Mouse (Mus musculus) hindbrain, embryonic 14.5 days (tissue): ENCODE data around the gene Myo1c. TPM values are rescaled to one million over a fixed set of nuclear protein-coding genes. Genes with fewer than 3 reads are reported as not detected.

Source experiments
- ATAC-seq: fragments of 200-750 bp; cut with Nextera tagmentation; 2 replicates; pipeline ENCODE4 v1.8.0; 2017; ENCODE audit warnings: moderate number of reproducible peaks, mild to moderate bottlenecking, moderate TSS enrichment, moderate library complexity; ENCODE audit not compliant: low FRiP score
- DNase-seq: peaks from one replicate; pipeline ENCODE4 v3.0.0-alpha.2; 2015; ENCODE audit warnings: low spot score
- H3K27ac ChIP-seq: fragments of 300-500 bp; sonication (generic); 2 replicates; pipeline ENCODE4 v1.5.1; 2014; ENCODE audit warnings: mild to moderate bottlenecking, moderate library complexity
- H3K27me3 ChIP-seq: fragments of 300-500 bp; sonication (generic); 2 replicates; pipeline ENCODE4 v1.6.1; 2014; ENCODE audit warnings: mild to moderate bottlenecking, low read length, mixed read lengths; ENCODE audit not compliant: control insufficient read depth, insufficient read depth
- H3K36me3 ChIP-seq: fragments of 300-500 bp; sonication (generic); replicated peaks from 2 replicates; pipeline ENCODE4 v1.6.1; 2014; ENCODE audit not compliant: control insufficient read depth, insufficient read depth
- H3K4me1 ChIP-seq: fragments of 300-500 bp; sonication (generic); replicated peaks from 2 replicates; pipeline ENCODE4 v1.6.1; 2014; ENCODE audit warnings: antibody characterized with exemption, low read length, mixed read lengths; ENCODE audit not compliant: control insufficient read depth, insufficient read depth
- H3K4me2 ChIP-seq: fragments of 300-500 bp; sonication (generic); replicated peaks from 2 replicates; pipeline ENCODE4 v1.6.1; 2014; ENCODE audit warnings: mild to moderate bottlenecking, moderate library complexity
- H3K4me3 ChIP-seq: fragments of 300-500 bp; sonication (generic); replicated peaks from 2 replicates; pipeline ENCODE4 v1.5.1; 2014; ENCODE audit warnings: mild to moderate bottlenecking, low read length
- H3K9ac ChIP-seq: fragments of 300-500 bp; sonication (generic); 2 replicates; pipeline ENCODE4 v1.6.1; 2014
- H3K9me3 ChIP-seq: fragments of 300-500 bp; sonication (generic); 2 replicates; pipeline ENCODE4 v1.6.1; 2016; ENCODE audit warnings: low read length; ENCODE audit not compliant: control insufficient read depth
- WGBS: fragments of 180-500 bp; shearing (Covaris S2); extraction: QIAGEN DNeasy Blood & Tissue Kit; methylation state at CpG from one replicate; pipeline ENCODE4 v1.1.7; 2014; 5-methylcytosine and 5-hydroxymethylcytosine counted together
- polyA plus RNA-seq: library from polyadenylated mRNA; unstranded; fragments of >200 nt; fragmentation: Nextera tagmentation; extraction: Ambion mirVana; gene quantifications from 2 replicates; pipeline ENCODE4 v1.2.1, GENCODE M21; 2014

Gene Myo1c
- polyA plus RNA-seq, 1 experiment from 2014 or later, result 8.7 TPM

DNA sequence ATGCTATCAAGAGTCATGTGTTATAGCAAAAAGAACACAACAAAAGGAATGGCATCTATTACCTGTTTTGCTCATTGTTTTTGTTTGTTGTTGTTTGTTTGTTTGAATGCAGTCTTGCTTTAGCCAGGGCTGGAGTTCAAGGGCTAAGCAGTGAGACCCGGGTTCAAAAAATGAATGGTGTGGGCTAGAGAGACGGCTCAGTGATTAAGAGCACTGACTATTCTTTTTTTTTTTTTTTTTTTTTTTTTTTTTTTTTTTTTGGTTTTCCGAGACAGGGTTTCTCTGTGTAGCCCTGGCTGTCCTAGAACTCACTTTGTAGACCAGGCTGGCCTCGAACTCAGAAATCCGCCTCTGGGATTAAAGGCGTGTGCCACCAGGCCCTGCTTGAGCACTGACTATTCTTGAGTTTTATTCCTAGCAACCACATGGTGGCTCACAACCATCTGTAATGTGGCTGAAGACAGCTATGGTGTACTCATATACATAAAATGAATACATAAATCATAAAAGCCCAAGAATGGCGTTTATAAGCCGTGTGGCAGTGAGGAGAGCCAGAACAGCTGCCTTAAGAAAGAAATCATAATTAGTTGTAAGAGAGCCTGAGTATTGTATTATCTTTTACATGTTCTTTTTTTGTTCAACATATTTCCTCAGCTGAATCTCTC lies 66.5 kb downstream of the Myo1c start:
- Histone ChIP-seq H3K9me3 (peaks cover 4% of the 10 kb centered on the region; the same call in 1 of the 2 replicates), H3K4me2 (no peak overlapping the region), H3K4me3 (no peak overlapping the region), H3K36me3 (no peaks in the 10 kb centered on the region), H3K27me3 (no peaks in the 10 kb centered on the region), H3K27ac (no peak overlapping the region), H3K4me1 (no peaks in the 10 kb centered on the region), H3K9ac (no peak overlapping the region)
- 80% methylated on average over 7 of the region's 8 CpGs for WGBS
- DNase-seq (no peak), ATAC-seq (no peak)

DNA sequence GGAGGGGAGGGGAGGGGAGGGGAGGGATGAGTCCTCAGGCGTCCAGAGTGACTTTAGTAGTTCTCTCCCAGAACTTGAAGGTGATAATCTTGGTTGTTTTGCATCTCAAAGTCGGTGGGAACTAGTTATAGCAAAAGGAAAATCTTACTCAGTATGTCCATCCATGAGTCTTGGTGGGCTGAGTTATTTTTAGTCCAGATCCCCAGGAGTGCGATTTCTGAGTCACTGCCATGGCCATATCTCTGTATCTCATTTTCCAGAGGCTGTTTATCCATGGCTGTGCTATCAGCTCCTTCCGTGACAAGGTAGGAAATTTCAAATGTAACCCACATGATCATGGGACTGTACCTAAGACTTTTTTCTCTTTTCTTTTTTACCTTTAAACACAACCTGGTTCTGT lies 72.0 kb downstream of the Myo1c start:
- WGBS, result 62% methylated on average over 4 of the region's 4 CpGs
- ATAC-seq, result no peak

More for the DNA sequence above, 72.0 kb downstream of the Myo1c start:
- Histone ChIP-seq H3K4me2 (no peak overlapping the region), H3K9ac (no peak overlapping the region), H3K4me1 (no peaks in the 10 kb centered on the region), H3K27me3 (no peaks in the 10 kb centered on the region), H3K9me3 (peaks cover 4% of the 10 kb centered on the region; the same call in 1 of the 2 replicates), H3K4me3 (no peak overlapping the region), H3K36me3 (no peaks in the 10 kb centered on the region), H3K27ac (no peak overlapping the region)
- no peak for DNase-seq

Other genes with a start within 250 kb of the Myo1c start
- gene Serpinf1, start 227.8 kb upstream of the Myo1c start, polyA plus RNA-seq, result 49.9 and 66.1 TPM in 2 replicates
- not detected in 2 replicates for gene Serpinf2, start 210.9 kb upstream of the Myo1c start, polyA plus RNA-seq
- 6.5 and 7.9 TPM in 2 replicates for gene Wdr81, start 195.8 kb upstream of the Myo1c start, polyA plus RNA-seq
- gene Tlcd2, start 188.8 kb upstream of the Myo1c start, polyA plus RNA-seq, result 1.6 and 4.5 TPM in 2 replicates
- 74.5 and 83.2 TPM in 2 replicates for gene Prpf8, start 163.7 kb upstream of the Myo1c start, polyA plus RNA-seq
- 2.8 and 3.1 TPM in 2 replicates for gene Rilp, start 140.4 kb upstream of the Myo1c start, polyA plus RNA-seq
- gene Scarf1, start 137.0 kb upstream of the Myo1c start, polyA plus RNA-seq, result 3.5 and 4.2 TPM in 2 replicates
- 13.8 and 15.2 TPM in 2 replicates for gene Slc43a2, start 118.8 kb upstream of the Myo1c start, polyA plus RNA-seq
- gene Pitpna, start 62.4 kb upstream of the Myo1c start, polyA plus RNA-seq, result 136 and 159 TPM in 2 replicates
- gene Inpp5k, start 19.5 kb upstream of the Myo1c start, polyA plus RNA-seq, result 42.3 and 44.9 TPM in 2 replicates
- 102 and 115 TPM in 2 replicates for gene Crk, start 28.8 kb downstream of the Myo1c start, polyA plus RNA-seq
- 1,491 and 1,607 TPM in 2 replicates for gene Ywhae, start 82.4 kb downstream of the Myo1c start, polyA plus RNA-seq
- gene Doc2b, start 145.5 kb downstream of the Myo1c start, polyA plus RNA-seq, result 2.9 and 3.7 TPM in 2 replicates